Mouse (Mus musculus) heart, adult 2 months (tissue): Measurements from ENCODE around the gene Trir. TPM values are rescaled to one million over a fixed set of nuclear protein-coding genes. Genes with fewer than 3 reads are reported as not detected.

ENCODE experiments used
- DNase-seq, 2 experiments: peaks; one replicate each; pipeline ENCODE4 v3.0.0; 2021
- H3K27ac ChIP-seq: fragments of 200-600 bp; 2 replicates; pipeline ENCODE4 v1.8.1; 2022
- H3K27me3 ChIP-seq: fragments of 200-500 bp; 2 replicates; pipeline ENCODE4 v1.6.1; 2012; ENCODE audit warnings: mild to moderate bottlenecking, low read length, inconsistent platforms, mixed read lengths; ENCODE audit not compliant: control insufficient read depth, insufficient read depth
- H3K36me3 ChIP-seq: fragments of 200-500 bp; 2 replicates; pipeline ENCODE4 v1.6.1; 2012; ENCODE audit warnings: low read length, inconsistent platforms; ENCODE audit not compliant: control insufficient read depth, insufficient read depth
- H3K4me1 ChIP-seq: fragments of 200-500 bp; 2 replicates; pipeline ENCODE4 v1.6.1; 2011; ENCODE audit warnings: low read length; ENCODE audit not compliant: control insufficient read depth, insufficient read depth
- H3K4me3 ChIP-seq: fragments of 200-600 bp; 2 replicates; pipeline ENCODE4 v1.8.1; 2022
- H3K79me2 ChIP-seq: fragments of 200-500 bp; replicated peaks from 2 replicates; pipeline ENCODE4 v1.6.1; 2012; ENCODE audit warnings: mild to moderate bottlenecking, inconsistent platforms, low read length, moderate library complexity, mixed read lengths; ENCODE audit not compliant: control insufficient read depth, insufficient read depth
- H3K9ac ChIP-seq: fragments of 200-500 bp; 2 replicates; pipeline ENCODE4 v1.6.1; 2012; ENCODE audit warnings: low read depth, mild to moderate bottlenecking, control low read depth, inconsistent platforms, low read length, mixed read lengths
- CTCF ChIP-seq: fragments of 200-600 bp; IDR thresholded peaks from 2 replicates; pipeline ENCODE4 v1.8.1; 2022; ENCODE audit warnings: antibody characterized with exemption, mild to moderate bottlenecking, moderate library complexity
- EP300 ChIP-seq: fragments of 200-500 bp; IDR thresholded peaks from 2 replicates; pipeline ENCODE4 v1.6.1; 2011; ENCODE audit warnings: low read depth, low read length, control low read depth; ENCODE audit not compliant: insufficient read depth
- POLR2A ChIP-seq: fragments of 200-500 bp; IDR thresholded peaks from 2 replicates; pipeline ENCODE4 v1.6.1; 2011; ENCODE audit warnings: mild to moderate bottlenecking, low read depth, low read length, control low read depth; ENCODE audit not compliant: insufficient read depth
- WGBS: fragments of 180-500 bp; shearing (Covaris S2); methylation state at CpG from one replicate; pipeline ENCODE4 v1.1.7; 2018; 5-methylcytosine and 5-hydroxymethylcytosine counted together
- intact Hi-C: fragments of 180-260 bp; cut with DNase I; formaldehyde crosslinking; loops from one replicate; pipeline ENCODE4 v1.15.1; 2025
- polyA plus RNA-seq: library from polyadenylated mRNA; depleted of rRNA; stranded (reverse); fragments of >200 nt; gene quantifications from 2 replicates; pipeline ENCODE4 v1.2.3, GENCODE M21; 2012
- total RNA-seq, 2 experiments: library from RNA; stranded (reverse); gene quantifications; 2 replicates each; pipeline ENCODE4 v1.2.3; 2021

Trir gene
- total and polyA plus RNA-seq, 3 experiments = 47.2 to 94.1 (median 81.5) TPM

GRCm38 (mm10) chr8:85071041-85071440 lies 44.4 kb downstream of the Trir start:
- no peak for DNase-seq
- H3K36me3 ChIP-seq = no peaks in the 10 kb centered on the region
- H3K9ac ChIP-seq = no peak overlapping the region
- H3K27me3 ChIP-seq = no peaks in the 10 kb centered on the region
- no peak overlapping the region; the same call in 1 of the 2 replicates for H3K4me3 ChIP-seq
- H3K27ac ChIP-seq = peak overlapping the region; percentile 97
- TF ChIP-seq EP300 = no peak
- TF ChIP-seq POLR2A = no peak
- no peak for TF ChIP-seq CTCF
- WGBS = 82% methylated on average over 5 of the region's 5 CpGs
- peaks cover 5% of the 10 kb centered on the region for H3K4me1 ChIP-seq
- no peaks in the 10 kb centered on the region for H3K79me2 ChIP-seq
- intact Hi-C loops = loop anchor here (1.0 to 10.0 kb wide), 4 partner anchors 11 to 484 kb away; partner anchors contain the start of genes 4921524J17Rik, Dnaja2, Fbxw9 and Tnpo2

GRCm38 (mm10) chr8:85071514-85072281 lies 45.1 kb downstream of the Trir start, which contains the start of gene Dhps:
Gene Dhps (plus strand): TSS chr8:85071757.
- DNase-seq = peak; percentile 90 to 92
- Histone ChIP-seq H3K27ac (peak within 1 kb of the TSS; percentile 97), H3K4me3 (peak within 1 kb of the TSS; percentile 95), H3K9ac (peak within 1 kb of the TSS; percentile 95), H3K4me1 (peaks cover 5% of the 10 kb centered on the region), H3K79me2 (no peaks in the 10 kb centered on the region), H3K36me3 (no peaks in the 10 kb centered on the region), H3K27me3 (no peaks in the 10 kb centered on the region)
- TF ChIP-seq POLR2A (peak; percentile 78), EP300 (peak; percentile 61; the same call in 1 of the 2 replicates), CTCF (peak; percentile 34; the same call in 1 of the 2 replicates)
- intact Hi-C loops = loop anchor here (1.0 to 10.0 kb wide), 4 partner anchors 11 to 483 kb away; partner anchors contain the start of genes 4921524J17Rik, Dnaja2, Fbxw9 and Tnpo2
- under 1% methylated on average over 68 of the region's 68 CpGs for WGBS

DNA sequence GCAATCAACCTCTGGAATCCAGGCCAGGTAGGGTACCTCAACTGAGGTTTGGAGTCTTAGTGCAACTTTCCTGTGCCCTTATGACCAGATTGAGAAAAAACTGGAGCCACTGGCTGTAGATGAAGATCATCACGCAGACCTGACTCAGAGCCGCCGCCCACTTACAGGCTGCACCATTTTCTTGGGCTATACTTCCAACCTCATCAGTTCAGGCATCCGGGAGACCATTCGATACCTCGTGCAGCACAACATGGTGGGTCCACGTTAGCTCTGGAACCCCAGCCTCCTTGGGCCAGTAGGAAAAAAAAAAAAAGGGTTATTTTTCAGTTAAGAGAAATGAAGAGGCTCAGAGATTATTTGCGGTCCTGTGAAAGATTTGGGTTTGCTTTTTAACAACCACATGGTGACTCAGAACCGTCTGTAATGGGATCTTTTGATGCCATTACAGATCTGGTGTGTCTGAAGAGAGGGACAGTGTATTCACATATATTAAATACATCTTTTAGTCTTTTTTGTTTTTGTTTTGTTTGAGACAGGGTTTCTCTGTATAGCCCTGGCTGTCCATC lies 45.8 kb downstream of the Trir start:
- no peaks in the 10 kb centered on the region for H3K79me2 ChIP-seq
- peak overlapping the region; percentile 61 for H3K9ac ChIP-seq
- H3K4me3 ChIP-seq = peak overlapping the region; percentile 95
- DNase-seq = no peak
- H3K27me3 ChIP-seq = no peaks in the 10 kb centered on the region
- WGBS = 32% methylated on average over 9 of the region's 9 CpGs
- intact Hi-C loops = loop anchor here (5.0 to 10.0 kb wide), 3 partner anchors 35 to 482 kb away; partner anchors contain the start of genes 4921524J17Rik, Dnaja2 and Tnpo2
- H3K27ac ChIP-seq = peak overlapping the region; percentile 97
- TF ChIP-seq POLR2A = no peak
- TF ChIP-seq EP300 = no peak
- no peak for TF ChIP-seq CTCF
- H3K4me1 ChIP-seq = peaks cover 6% of the 10 kb centered on the region
- no peaks in the 10 kb centered on the region for H3K36me3 ChIP-seq

- no peaks in the 10 kb centered on the region for H3K79me2 ChIP-seq
- TF ChIP-seq EP300 = no peak
- no peak for TF ChIP-seq POLR2A
- no peak for TF ChIP-seq CTCF
- H3K4me3 ChIP-seq = no peak overlapping the region
- intact Hi-C loops = loop anchor here (5.0 to 10.0 kb wide), 3 partner anchors 36 to 482 kb away; partner anchors contain the start of genes 4921524J17Rik, Dnaja2 and Tnpo2
- peaks cover 6% of the 10 kb centered on the region for H3K4me1 ChIP-seq
- no peak overlapping the region for H3K27ac ChIP-seq
- no peak for DNase-seq
- 86% methylated on average over 15 of the region's 15 CpGs for WGBS
- H3K9ac ChIP-seq = no peak overlapping the region
- no peaks in the 10 kb centered on the region for H3K36me3 ChIP-seq
- H3K27me3 ChIP-seq = no peaks in the 10 kb centered on the region
These were observed 46.5 kb downstream of the Trir start for GRCm38 (mm10) chr8:85073041-85073612.

GRCm38 (mm10) chr8:85074167-85074566 lies 47.5 kb downstream of the Trir start:
- intact Hi-C loops = loop anchor here (5.0 to 10.0 kb wide), 3 partner anchors 37 to 481 kb away; partner anchors contain the start of genes 4921524J17Rik, Dnaja2 and Tnpo2
- 79% methylated on average over 10 of the region's 10 CpGs for WGBS

More at GRCm38 (mm10) chr8:85074167-85074566, 47.5 kb downstream of the Trir start:
- Histone ChIP-seq H3K27me3 (no peaks in the 10 kb centered on the region), H3K36me3 (no peaks in the 10 kb centered on the region), H3K9ac (no peak overlapping the region), H3K4me3 (no peak overlapping the region), H3K27ac (no peak overlapping the region), H3K79me2 (no peaks in the 10 kb centered on the region), H3K4me1 (peaks cover 6% of the 10 kb centered on the region)
- DNase-seq = no peak
- TF ChIP-seq POLR2A = no peak
- TF ChIP-seq CTCF = no peak
- TF ChIP-seq EP300 = no peak
